Mouse (Mus musculus) embryonic facial prominence, embryonic 11.5 days (tissue): ENCODE measurements at regions not wholly inside any gene's neighbourhood (a gene's known extent, or its start where the extent isn't known, plus 50 kb on each side); places are given as distances from the start of the nearest gene placed in this dataset.

ENCODE experiments used
- ATAC-seq: fragments of 200-750 bp; cut with Nextera tagmentation; replicated peaks from 2 replicates; pipeline ENCODE4 v1.8.0; 2017; ENCODE audit warnings: low read depth; ENCODE audit not compliant: insufficient number of reproducible peaks, low FRiP score, low TSS enrichment
- DNase-seq: peaks from one replicate; pipeline ENCODE4 v3.0.0-alpha.2; 2015; ENCODE audit warnings: low spot score
- H3K27ac ChIP-seq: fragments of 300-500 bp; sonication (generic); replicated peaks from 2 replicates; pipeline ENCODE4 v1.5.1; 2014; ENCODE audit warnings: mild to moderate bottlenecking, low read depth, low read length, control low read depth
- H3K27me3 ChIP-seq: fragments of 300-500 bp; sonication (generic); 2 replicates; pipeline ENCODE4 v1.6.1; 2014; ENCODE audit warnings: mild to moderate bottlenecking, low read length, moderate library complexity, mixed read lengths; ENCODE audit not compliant: control insufficient read depth, insufficient read depth
- H3K36me3 ChIP-seq: fragments of 300-500 bp; sonication (generic); replicated peaks from 2 replicates; pipeline ENCODE4 v1.6.1; 2014; ENCODE audit warnings: low read depth, mild to moderate bottlenecking, low read length, moderate library complexity, mixed read lengths; ENCODE audit not compliant: control insufficient read depth, insufficient read depth
- H3K4me1 ChIP-seq: fragments of 300-500 bp; sonication (generic); 2 replicates; pipeline ENCODE4 v1.6.1; 2014; ENCODE audit warnings: low read length, mixed read lengths; ENCODE audit not compliant: control insufficient read depth, insufficient read depth
- H3K4me2 ChIP-seq: fragments of 300-500 bp; sonication (generic); 2 replicates; pipeline ENCODE4 v1.6.1; 2014; ENCODE audit warnings: low read depth, mild to moderate bottlenecking, control low read depth, low read length, moderate library complexity
- H3K4me3 ChIP-seq: fragments of 300-500 bp; sonication (generic); 2 replicates; pipeline ENCODE4 v1.5.1; 2014; ENCODE audit warnings: low read depth, low read length, control low read depth
- H3K9ac ChIP-seq: fragments of 300-500 bp; sonication (generic); replicated peaks from 2 replicates; pipeline ENCODE4 v1.6.1; 2014; ENCODE audit warnings: mild to moderate bottlenecking, control low read depth, low read length
- H3K9me3 ChIP-seq: fragments of 300-500 bp; sonication (generic); replicated peaks from 2 replicates; pipeline ENCODE4 v1.6.1; 2016; ENCODE audit warnings: mild to moderate bottlenecking, low read length, inconsistent platforms, mixed read lengths; ENCODE audit not compliant: control insufficient read depth
- WGBS: fragments of 180-500 bp; shearing (Covaris S2); extraction: QIAGEN DNeasy Blood & Tissue Kit; methylation state at CpG from one replicate; pipeline ENCODE4 v1.1.7; 2014; 5-methylcytosine and 5-hydroxymethylcytosine counted together

DNA sequence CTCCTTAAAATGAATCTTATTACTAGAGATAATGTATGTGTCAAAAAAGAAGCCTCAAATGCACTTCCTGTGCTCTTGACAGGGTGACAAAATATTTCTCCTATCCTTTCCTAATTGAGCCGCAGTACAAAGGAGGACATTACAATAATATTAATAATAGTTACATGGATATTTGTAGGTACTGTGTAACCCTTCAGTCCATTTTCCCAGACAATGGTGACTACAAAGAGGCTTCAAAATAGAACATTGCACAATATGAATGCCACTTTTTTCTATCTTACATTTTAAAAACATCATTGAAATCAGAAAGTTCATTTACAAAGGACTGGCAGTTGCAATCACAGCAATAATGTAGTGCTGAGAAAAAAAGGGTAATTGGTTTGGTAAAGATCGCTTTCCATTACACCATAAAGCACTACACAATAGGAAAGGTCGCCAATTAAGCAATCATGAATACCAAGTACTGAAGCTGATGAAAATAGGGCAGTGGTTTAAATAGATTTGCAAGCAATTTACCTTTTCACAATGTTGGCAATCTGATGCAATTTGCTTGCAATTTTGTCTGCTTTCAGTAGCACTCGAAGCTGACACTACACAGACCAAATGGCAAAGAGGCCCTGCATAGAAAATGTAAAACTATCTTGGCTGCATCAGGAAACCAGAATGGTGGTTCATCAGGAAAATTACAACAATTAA lies 126.1 kb upstream of the Sp8 start:
- no peaks in the 10 kb centered on the region for H3K9me3 ChIP-seq
- DNase-seq (no peak), ATAC-seq (no peak)
- no peak overlapping the region for H3K4me2 ChIP-seq
- 64% methylated on average over 4 of the region's 4 CpGs for WGBS
- no peaks in the 10 kb centered on the region for H3K27me3 ChIP-seq
- H3K27ac ChIP-seq: no peak overlapping the region
- no peaks in the 10 kb centered on the region for H3K36me3 ChIP-seq
- no peak overlapping the region for H3K9ac ChIP-seq
- no peak overlapping the region for H3K4me3 ChIP-seq
- H3K4me1 ChIP-seq: no peaks in the 10 kb centered on the region

DNA sequence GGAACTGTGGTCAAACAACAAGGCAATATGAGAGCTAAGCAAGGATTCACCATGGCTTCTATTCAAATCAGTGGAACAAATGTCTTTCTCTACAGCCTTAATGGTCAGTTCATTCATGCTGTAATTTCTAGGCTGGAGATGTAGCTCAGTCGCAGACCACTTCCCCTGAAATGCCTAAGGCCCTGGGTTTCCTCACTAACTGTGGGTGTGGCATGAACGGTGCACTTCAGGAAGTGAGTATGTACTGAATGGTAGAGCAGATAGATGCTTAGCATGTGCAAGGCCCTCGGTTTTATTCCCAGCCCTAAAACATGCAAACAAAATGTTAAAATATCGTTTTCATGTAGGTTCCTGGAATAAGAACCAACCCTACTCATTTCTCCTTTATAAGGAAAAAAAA lies 129.3 kb upstream of the Sp8 start:
- Histone ChIP-seq H3K4me1 (no peaks in the 10 kb centered on the region), H3K9ac (no peak overlapping the region), H3K9me3 (no peaks in the 10 kb centered on the region), H3K4me2 (no peak overlapping the region), H3K36me3 (no peaks in the 10 kb centered on the region), H3K4me3 (no peak overlapping the region), H3K27me3 (no peaks in the 10 kb centered on the region), H3K27ac (no peak overlapping the region)
- DNase-seq: no peak
- WGBS: 80% methylated on average over 4 of the region's 4 CpGs
- no peak for ATAC-seq

DNA sequence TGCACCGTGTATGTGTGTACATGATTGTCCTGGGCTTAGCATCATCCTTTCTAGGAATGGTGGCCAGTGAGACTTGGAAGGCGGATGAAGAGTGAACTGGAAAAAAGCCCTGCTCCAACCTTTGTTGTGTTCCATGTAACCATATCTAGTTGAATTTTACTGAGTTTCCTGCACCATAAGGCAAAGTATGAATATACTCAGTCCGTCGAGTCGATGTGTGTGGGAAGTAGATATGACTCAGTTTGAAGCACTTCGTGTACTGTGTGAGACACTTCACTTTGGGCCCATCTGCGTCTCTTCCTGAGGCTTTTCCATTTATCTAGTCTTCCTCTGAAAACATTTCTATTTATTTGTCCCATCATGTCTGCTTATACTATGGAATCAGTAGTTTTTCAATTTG lies 139.5 kb upstream of the Sp8 start:
- DNase-seq (no peak), ATAC-seq (no peak)
- H3K4me1 ChIP-seq: no peaks in the 10 kb centered on the region
- no peaks in the 10 kb centered on the region for H3K27me3 ChIP-seq
- WGBS: 87% methylated on average over 7 of the region's 7 CpGs
- no peaks in the 10 kb centered on the region for H3K9me3 ChIP-seq
- no peak overlapping the region for H3K4me3 ChIP-seq
- H3K36me3 ChIP-seq: no peaks in the 10 kb centered on the region
- no peak overlapping the region for H3K9ac ChIP-seq
- no peak overlapping the region for H3K4me2 ChIP-seq
- H3K27ac ChIP-seq: no peak overlapping the region

DNA sequence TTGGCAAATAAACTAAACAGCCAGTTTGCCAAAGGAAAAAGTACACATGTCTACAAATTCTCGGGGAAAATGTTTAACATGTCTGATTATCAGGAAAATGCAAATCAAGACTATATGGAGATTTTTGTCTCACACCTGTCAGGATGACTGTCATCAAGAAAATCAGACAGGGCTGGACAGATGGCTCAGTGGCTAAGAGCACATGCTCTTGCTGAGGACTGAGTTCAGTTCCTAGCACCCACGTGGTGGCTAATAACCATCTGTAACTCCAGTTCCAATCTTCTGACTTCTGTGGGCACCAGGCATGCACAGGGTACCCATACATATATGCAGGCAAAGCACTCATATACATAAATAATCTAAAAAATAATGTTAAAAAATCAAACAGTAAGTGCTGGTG lies 141.3 kb upstream of the Sp8 start:
- no peaks in the 10 kb centered on the region for H3K9me3 ChIP-seq
- no peaks in the 10 kb centered on the region for H3K36me3 ChIP-seq
- no peaks in the 10 kb centered on the region for H3K4me1 ChIP-seq
- no peak overlapping the region for H3K4me3 ChIP-seq
- no peak overlapping the region for H3K27ac ChIP-seq
- no peak overlapping the region for H3K9ac ChIP-seq
- no peak for DNase-seq
- no peaks in the 10 kb centered on the region for H3K27me3 ChIP-seq
- ATAC-seq: no peak
- 77% methylated on average over 2 of the region's 2 CpGs for WGBS
- no peak overlapping the region for H3K4me2 ChIP-seq

DNA sequence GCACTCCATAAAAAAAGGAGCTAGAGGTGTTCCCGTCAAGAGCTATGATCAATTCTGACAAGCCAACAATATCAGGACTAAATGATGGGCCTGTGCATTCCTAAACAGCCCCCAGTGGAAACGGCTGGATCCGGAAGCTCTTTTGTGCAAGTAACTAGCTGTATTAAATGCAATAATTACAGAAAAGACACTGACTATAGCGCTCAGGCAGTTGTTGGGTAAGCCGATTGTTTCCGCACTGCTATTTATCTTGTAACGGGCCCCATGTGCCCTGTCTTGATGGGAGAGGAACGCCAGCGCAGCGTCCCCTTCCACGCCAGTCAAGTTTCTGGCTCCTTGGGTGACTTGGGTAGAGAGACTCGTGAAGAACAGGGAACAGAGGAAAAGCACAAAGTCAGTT lies 142.4 kb upstream of the Sp8 start:
- H3K36me3 ChIP-seq: no peaks in the 10 kb centered on the region
- WGBS: 57% methylated on average over 12 of the region's 12 CpGs
- no peak for DNase-seq
- H3K9me3 ChIP-seq: no peaks in the 10 kb centered on the region
- no peak overlapping the region for H3K4me2 ChIP-seq
- no peak overlapping the region for H3K4me3 ChIP-seq
- no peak overlapping the region for H3K9ac ChIP-seq
- no peak overlapping the region for H3K27ac ChIP-seq
- no peaks in the 10 kb centered on the region for H3K27me3 ChIP-seq
- ATAC-seq: no peak
- H3K4me1 ChIP-seq: no peaks in the 10 kb centered on the region

DNA sequence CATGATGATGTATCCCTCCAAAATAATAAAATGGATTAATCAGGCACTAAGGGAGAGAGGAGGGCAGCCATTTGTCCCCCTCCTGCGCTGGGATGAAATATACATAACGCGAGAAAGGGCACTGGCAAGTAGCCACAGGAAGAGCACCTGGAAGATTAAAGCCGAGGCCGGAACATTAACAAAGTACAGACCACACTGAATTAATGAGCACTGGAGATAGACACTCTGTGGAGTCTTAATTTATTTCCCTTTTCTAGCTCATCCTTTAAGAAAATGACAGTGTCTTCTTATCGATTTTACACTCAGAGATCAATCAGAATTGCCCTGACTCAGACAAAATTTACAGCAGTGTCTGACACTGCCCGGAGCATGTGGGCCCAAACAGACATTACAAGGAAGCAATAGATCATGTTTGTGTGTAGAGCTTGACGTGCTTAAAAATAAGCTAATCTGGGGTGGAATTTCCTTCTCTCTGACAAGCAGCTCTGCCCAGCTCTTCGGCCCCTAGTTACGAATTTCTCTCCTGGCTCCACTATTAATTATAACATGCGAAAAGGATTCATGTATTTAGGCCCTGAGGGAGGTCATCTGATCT lies 143.0 kb upstream of the Sp8 start:
- Histone ChIP-seq H3K4me3 (no peak overlapping the region), H3K4me1 (no peaks in the 10 kb centered on the region), H3K9me3 (no peaks in the 10 kb centered on the region), H3K27me3 (no peaks in the 10 kb centered on the region), H3K4me2 (no peak overlapping the region), H3K36me3 (no peaks in the 10 kb centered on the region), H3K27ac (no peak overlapping the region), H3K9ac (no peak overlapping the region)
- DNase-seq: no peak
- no peak for ATAC-seq
- 69% methylated on average over 11 of the region's 11 CpGs for WGBS

DNA sequence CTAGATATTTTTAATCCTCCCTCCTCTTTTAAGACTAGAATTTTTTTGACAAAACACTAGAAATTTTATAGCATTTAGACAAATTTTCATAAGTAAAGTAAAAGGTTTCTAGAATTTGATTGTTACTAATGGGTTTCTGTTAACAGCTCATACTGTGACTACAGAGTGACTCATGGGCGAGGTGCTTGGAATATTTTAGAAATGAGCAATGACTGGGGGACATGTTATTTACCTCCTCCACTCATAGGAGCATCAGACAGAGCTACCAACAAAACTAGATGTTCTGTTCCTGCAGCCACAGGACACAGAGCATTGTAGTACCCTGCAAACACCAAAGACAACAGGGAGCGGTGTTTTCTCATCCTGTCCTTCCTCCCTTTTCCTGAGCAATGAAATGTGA lies 144.3 kb upstream of the Sp8 start:
- DNase-seq: no peak
- Histone ChIP-seq H3K27me3 (no peaks in the 10 kb centered on the region), H3K9me3 (no peaks in the 10 kb centered on the region), H3K4me3 (no peak overlapping the region), H3K4me2 (no peak overlapping the region), H3K9ac (no peak overlapping the region), H3K4me1 (no peaks in the 10 kb centered on the region), H3K27ac (no peak overlapping the region), H3K36me3 (no peaks in the 10 kb centered on the region)
- ATAC-seq: no peak
- WGBS: 80% methylated on average over 2 of the region's 2 CpGs

DNA sequence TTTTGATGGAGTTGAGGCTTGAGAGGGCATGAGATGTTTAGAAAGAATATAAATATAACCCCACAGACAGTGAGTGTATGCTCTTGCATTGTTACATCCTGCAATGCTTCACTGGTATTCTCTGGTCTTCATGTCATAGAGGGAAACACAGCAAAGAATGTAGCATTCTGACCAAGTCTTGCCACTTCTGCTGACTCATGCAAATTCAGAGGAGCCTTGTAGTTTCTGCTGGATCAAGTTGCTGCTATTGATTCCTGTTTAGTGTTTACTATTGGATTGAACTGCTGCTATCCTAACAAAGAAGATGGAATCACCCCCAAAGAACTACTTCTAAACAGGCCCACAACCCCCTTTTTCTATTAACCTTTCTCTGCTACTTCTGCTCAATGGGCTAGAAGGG lies 148.0 kb upstream of the Sp8 start:
- Histone ChIP-seq H3K9me3 (no peaks in the 10 kb centered on the region), H3K9ac (no peak overlapping the region), H3K4me3 (no peak overlapping the region), H3K27me3 (no peaks in the 10 kb centered on the region), H3K4me2 (no peak overlapping the region), H3K27ac (no peak overlapping the region), H3K36me3 (no peaks in the 10 kb centered on the region), H3K4me1 (no peaks in the 10 kb centered on the region)
- ATAC-seq (no peak), DNase-seq (no peak)
